Mouse (Mus musculus): Measurements from ENCODE around the gene Usp18.

The Usp18 gene

DNA sequence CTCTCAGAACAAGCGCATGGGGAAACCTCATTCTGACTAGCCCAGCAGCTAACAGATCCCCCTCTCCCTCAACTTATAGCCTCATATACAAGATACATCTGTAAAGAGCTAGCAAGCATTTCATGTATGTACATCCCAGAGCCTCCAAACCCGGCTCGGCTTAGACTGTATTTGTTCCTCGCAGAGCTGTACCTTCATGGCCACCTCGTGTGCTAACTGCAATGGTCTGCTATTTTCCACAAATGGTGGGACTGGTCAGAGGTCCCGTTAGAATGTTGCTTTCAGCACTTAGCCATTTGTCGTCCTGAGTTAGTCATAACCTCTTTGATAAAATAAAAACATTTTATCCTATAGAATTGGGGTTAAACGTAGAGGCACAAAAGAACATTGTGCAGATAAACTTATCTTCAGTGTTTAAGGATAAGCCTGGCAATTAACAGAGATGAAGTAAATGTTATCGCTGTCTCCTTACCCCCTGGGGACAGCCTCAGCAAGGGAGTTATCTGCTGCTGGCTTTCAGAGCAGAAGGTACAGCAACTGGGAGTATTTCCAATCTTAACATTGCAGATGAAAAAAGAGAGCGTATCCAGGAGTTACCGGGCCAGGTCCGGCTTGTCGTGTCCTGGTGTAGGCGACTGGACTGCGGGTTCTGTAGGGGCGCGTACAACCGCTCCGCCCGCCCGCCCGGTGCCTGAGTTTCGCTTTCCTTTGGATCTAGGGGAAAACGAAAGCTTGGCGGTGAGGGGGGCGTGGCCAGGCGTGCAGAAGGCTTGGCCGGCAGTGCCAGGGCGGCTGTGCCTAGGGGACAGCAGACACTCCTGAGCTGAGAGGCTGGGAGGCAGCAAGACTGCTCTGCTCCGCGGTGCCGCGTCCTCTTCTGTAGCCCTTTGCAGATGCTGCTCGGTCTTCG is at the start of gene Usp18:
Usp18 (plus strand) TSS at position 780 of the 910 bp plus-strand sequence.
- DNase-seq (ENCODE audit: low read depth, low spot score) = peak; percentile 60

GRCm38 (mm10) chr6:121197807-121198365 is 47.8 kb upstream of the Usp18 start:
- DNase-seq (ENCODE audit: low read depth, low spot score) = no peak

DNA sequence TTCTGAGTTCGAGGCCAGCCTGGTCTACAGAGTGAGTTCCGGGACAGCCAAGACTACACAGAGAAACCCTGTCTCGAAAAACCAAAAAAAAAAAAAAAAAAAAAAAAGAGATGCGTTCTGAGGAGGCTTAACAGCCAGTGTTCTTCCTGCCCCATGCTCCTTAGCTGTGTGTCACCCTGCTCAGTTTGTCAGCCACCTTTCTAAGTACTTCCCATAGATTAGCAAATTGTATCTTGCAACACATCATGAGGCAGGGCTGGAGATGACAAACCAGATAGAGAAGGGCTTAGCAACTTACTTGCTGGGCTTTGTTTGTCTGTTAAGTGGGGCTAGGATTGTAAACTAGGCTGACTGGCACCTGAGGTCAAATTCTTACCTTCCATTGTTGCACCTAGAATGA is 45.2 kb upstream of the Usp18 start:
- DNase-seq (ENCODE audit: low read depth, low spot score) = no peak

DNA sequence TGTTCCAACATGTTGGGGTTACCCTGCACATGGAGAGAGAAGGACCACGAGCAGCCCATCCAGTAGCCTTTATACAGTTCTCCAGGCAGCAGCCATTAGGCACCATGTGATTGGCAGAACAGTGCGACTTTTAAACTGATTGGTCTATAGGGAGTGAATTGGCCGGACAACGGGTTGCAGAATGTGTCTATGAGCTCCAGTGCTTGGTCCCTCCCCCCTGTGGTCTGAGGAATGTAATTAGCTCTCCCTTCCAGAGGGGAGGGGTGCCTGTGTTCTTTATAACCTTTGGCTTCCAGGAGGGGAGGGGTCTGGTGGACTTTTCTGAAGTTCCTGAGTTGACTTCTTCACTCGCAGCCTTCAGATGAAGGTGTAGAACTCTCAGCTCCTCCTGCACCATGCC is 43.7 kb upstream of the Usp18 start:
- no peak for DNase-seq (ENCODE audit: low read depth, low spot score)

GRCm38 (mm10) chr6:121206481-121206880 is 39.2 kb upstream of the Usp18 start:
- no peak for DNase-seq (ENCODE audit: low read depth, low spot score)

DNA sequence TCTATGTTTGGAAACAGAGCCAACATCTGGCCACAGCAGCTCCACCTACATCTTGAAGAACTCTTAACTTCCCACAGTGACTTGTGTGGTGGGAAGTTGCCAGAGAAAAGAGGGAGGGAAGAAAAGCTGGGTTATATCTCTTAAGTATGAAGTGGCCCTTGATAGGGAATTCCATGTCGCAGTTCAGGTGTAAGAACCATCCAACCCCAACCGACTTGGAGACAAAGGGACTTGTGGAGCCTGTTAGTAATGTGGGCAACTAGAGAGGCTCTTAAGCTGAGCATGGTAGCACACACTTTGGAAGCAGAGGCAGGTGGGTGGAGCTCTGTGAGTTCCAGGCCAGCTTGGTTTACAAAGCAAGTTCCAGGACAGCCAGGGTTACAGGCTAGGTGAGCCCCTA is 36.1 kb upstream of the Usp18 start:
- no peak for DNase-seq (ENCODE audit: low read depth, low spot score)

- peak; percentile 34 for DNase-seq (ENCODE audit: low read depth, low spot score)
Observed at GRCm38 (mm10) chr6:121210149-121210925, 35.4 kb upstream of the Usp18 start, which contains the start of gene Tuba8. Gene Tuba8 (plus strand): TSS chr6:121210696.

GRCm38 (mm10) chr6:121210926-121211289 is 34.8 kb upstream of the Usp18 start:
- no peak for DNase-seq (ENCODE audit: low read depth, low spot score)

GRCm38 (mm10) chr6:121211743-121212142 is 34.0 kb upstream of the Usp18 start:
- DNase-seq (ENCODE audit: low read depth, low spot score) = no peak

GRCm38 (mm10) chr6:121212988-121213387 is 32.7 kb upstream of the Usp18 start:
- DNase-seq (ENCODE audit: low read depth, low spot score) = no peak

DNA sequence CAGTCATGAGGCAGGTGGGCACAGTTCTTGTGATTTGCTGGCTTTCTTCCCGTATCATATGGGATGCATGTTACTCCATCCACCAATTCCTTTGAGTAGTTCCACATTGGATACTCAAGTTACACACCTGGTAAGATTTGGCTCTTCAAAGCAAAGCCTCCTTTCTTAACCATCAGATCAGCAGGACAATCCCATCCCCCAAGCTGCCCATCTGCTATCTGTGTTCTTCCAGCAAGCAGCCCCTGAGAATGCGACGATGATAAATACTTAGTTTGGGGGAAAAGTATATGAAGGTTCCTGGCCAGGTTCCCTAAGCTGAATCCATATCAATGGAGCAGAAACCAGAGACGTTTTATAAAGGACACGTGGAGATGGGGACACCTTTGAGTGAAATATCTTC is 31.5 kb upstream of the Usp18 start:
- no peak for DNase-seq (ENCODE audit: low read depth, low spot score)

GRCm38 (mm10) chr6:121214667-121215330 is 30.9 kb upstream of the Usp18 start:
- no peak for DNase-seq (ENCODE audit: low read depth, low spot score)

DNA sequence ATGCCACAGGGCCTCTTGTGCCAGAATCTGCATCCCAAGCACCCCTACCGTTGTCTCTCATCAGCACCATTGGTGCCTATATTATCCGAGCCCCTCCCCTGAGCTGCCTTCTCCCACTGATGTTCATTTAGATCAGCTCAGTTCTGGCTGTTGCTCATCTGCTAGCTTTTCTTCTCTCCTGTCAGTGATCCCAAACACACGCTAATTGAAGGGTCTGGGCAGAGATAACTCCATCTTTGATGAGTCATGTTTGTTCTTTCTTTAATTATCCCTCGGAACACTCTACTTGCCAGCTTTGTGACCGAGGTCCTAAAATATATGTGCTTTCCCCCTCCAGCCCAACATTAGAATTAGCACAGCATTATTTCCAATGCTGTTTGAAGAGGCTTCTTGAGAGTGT is 30.4 kb upstream of the Usp18 start:
- DNase-seq (ENCODE audit: low read depth, low spot score) = no peak

GRCm38 (mm10) chr6:121215896-121216295 is 29.8 kb upstream of the Usp18 start:
- DNase-seq (ENCODE audit: low read depth, low spot score) = no peak

- DNase-seq (ENCODE audit: low read depth, low spot score) = no peak
Observed at GRCm38 (mm10) chr6:121216589-121217255, 29.0 kb upstream of the Usp18 start.

DNA sequence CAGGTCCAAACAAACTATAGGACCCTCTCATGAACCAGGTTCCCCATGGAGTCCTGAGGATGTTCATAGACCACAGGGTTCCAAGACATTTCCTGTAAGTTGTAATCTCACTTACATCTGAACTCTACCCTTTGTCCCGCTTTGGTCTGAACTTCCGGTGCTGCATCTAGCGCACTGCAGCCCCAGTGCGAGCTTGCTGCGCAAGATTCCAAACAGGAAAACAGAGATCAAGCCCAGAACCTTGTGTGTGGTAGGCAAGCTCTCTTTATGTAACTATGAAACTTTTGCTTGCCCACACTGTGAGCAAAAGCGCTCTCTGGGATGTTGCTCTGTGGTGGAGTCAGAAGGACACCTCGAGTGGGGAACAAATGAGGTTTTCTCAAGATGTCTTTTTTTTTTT is 27.7 kb upstream of the Usp18 start:
- DNase-seq (ENCODE audit: low read depth, low spot score) = no peak

- DNase-seq (ENCODE audit: low read depth, low spot score) = no peak
Observed at GRCm38 (mm10) chr6:121219406-121219805, 26.3 kb upstream of the Usp18 start.

- DNase-seq (ENCODE audit: low read depth, low spot score) = no peak
Observed at GRCm38 (mm10) chr6:121220181-121220580, 25.5 kb upstream of the Usp18 start.

DNA sequence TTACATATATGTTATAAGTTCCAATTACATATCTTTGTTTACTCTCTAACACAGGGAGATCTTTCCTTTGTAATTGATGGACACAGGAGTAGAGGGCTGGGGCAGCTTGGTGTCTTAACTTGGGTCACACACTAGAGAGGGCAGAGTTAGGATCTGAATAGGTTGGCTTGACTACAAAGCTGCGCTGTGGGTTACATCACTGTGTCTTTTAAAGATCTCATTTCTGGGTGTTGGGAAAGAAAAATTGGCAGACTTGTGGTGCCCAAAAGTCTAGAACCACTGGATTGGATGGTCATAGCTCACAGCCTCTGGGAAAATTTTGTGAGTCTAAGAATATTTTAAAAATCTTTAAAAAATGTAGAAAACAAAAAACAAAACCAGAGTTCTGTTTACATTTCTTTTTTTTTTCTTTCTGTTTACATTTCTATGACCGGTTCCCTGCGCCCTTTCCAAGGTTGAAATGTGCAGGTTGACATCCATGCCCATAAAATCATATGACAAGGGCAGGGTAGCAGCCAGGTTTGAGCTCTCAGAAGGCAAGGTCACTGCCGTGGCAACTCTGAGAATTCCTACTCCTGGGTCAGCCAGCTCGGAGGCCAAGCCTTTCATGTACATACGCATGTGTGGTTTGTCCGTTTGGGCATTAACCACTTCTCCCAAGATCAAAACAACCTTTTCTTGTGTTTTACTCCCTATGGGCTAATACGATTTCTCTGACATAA is 23.7 kb upstream of the Usp18 start:
- DNase-seq (ENCODE audit: low read depth, low spot score) = no peak

- no peak for DNase-seq (ENCODE audit: low read depth, low spot score)
Observed at GRCm38 (mm10) chr6:121223001-121223400, 22.7 kb upstream of the Usp18 start.

DNA sequence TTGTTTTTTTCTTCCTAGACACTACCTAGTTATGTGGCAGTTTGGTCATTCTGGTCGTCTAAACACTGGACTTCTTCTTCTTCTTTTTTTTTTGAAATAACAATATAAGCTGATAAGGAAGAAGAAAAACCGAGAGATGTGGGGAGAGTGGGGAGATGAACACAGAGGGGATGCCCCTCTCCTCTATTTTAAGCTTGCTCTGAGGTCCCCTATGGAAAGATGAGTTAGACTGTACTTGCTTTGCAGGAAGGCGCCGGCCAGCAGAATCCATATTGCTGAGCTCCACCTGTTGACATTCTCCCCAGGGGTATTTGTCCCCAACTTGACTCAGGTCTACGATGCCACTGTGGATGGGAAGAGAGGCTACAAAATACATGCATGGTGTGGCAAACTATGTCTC is 21.6 kb upstream of the Usp18 start:
- no peak for DNase-seq (ENCODE audit: low read depth, low spot score)
